Mouse (Mus musculus): Measurements from ENCODE around the gene Cenpb.
A peak's percentile ranks its signal among the peaks of the same experiment; 100 is the strongest.

Cenpb gene

GRCm38 (mm10) chr2:131196606-131197316 lies 16.9 kb upstream of the Cenpb start:
- DNase-seq: no peak

DNA sequence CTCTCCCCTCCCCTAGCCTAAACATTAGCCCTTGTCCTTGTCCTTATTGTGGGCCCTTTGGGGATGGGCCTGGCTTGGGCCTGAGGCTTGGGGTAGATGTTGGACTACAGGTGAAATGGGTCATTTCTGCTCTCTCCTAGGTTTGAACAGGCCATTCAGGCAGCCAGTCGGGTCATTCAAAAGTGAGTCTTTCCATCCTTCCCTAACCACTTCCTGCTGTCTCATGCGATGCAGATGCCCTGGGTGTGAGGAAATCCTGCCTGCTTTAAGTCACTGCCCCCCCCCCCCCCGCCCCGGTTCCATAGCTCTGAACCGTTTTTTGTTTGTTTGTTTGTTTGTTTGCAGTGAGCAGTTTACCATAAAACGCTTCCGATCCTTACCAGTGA lies 11.1 kb upstream of the Cenpb start:
- DNase-seq: no peak

- DNase-seq: peak; percentile 64 to 67
These were observed 10.6 kb upstream of the Cenpb start for GRCm38 (mm10) chr2:131190344-131191004.

DNA sequence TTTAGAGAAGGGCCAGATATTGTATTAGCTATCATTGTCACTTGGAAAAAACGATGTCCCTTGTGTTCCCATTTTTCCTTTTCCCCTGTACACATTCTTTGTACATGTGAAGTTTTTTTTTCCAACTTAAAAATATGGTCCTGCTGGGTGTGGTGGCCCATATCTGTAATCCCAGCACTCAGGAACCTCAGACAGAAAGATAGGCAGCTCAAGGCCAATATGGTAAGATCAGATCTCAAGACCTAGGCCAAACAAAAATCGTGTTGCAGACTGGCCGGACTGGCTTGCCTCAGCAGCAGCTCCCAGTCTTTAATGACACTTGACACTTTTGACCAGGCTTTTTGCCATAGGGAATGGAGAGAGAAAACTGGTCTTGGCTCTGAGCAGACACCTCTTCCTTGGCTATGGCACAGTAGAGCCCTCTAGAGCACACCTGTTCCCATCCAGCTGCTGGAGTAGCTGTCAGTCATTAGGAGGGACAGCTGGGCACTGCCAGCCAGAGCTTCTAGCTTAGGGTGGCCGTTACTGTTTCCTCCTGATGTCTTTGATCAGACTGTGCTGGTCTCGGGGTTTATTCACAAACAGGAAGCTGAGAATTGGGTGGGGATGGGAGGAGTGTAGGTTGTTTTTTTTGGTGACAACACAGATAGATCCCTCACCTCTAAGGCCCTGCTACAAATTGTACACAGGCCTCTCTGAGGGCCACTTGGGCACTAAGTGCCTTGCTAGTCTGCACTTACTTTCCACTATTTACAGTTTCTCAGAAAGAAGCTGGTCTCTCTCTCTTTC lies 9.8 kb upstream of the Cenpb start:
- no peak for DNase-seq

DNA sequence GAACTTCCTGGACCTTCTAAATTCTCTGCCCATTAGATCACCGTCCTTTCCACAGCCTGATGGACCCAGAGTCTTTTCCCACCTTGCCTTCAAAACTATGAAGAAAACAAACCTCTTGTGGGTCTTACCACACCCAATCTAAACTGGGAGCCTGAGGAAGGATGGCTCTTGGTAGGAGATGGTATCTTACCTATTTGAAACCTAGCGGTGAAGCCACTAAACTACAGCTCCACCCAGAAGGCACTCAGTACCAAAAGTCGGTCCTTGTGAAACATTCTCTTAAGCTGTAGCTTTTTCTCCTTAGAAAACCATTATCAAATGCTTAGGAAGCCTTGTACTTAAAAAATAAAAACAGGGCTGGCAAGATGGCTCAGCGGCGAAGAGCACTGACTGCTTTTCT lies 8.4 kb upstream of the Cenpb start:
- DNase-seq: no peak

DNA sequence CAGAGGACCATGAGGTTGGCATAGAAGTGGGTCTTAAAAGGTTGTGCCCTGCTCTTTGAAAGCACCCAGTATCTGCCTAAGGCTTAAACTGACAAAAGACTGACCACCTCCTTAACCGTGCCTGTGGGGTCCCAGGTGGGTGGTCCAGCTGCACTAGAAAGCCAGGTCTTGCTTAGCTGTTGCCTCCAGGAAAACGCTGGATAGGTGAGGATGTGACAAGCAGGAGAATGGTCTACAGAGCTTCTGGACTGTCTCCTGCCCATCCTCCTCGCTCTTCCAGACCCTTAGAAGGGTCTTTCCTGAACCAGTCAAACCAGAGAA lies 7.7 kb upstream of the Cenpb start:
- DNase-seq: no peak

GRCm38 (mm10) chr2:131186771-131187601 lies 7.1 kb upstream of the Cenpb start, which contains the start of the genes Cdc25b and Spef1:
Cdc25b (plus strand) TSS chr2:131186949.
Spef1 (minus strand) TSS chr2:131187282.
- peak; percentile 81 to 87 for DNase-seq

DNA sequence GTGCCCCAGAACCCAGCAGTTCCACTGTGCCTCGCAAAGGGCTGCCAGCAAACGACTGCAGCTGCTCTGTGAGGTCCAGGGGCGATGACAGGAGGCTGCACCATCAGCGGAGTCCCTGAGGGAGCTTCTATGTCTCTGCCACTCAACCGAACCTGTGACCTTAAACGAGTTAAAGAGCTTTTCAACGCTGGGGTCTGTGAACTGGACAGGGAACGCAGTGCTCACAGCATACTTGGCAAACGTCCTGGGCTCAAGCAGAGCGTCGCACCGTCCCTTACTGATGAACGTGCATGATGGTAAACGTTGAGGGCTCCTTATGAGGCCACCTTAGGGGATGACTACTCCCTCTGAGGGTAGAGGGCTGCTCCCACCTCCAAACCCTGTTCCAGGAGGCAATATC lies 6.5 kb upstream of the Cenpb start:
- no peak for DNase-seq

GRCm38 (mm10) chr2:131179246-131179886 lies 501 bp downstream of the Cenpb start:
- DNase-seq: peak; percentile 36 to 50

- DNase-seq: no peak
These were observed 1.0 kb downstream of the Cenpb start for GRCm38 (mm10) chr2:131178828-131179245.

- no peak for DNase-seq
These were observed 1.9 kb downstream of the Cenpb start for GRCm38 (mm10) chr2:131177932-131178331.

GRCm38 (mm10) chr2:131176491-131176890 lies 3.4 kb downstream of the Cenpb start:
- DNase-seq: no peak

DNA sequence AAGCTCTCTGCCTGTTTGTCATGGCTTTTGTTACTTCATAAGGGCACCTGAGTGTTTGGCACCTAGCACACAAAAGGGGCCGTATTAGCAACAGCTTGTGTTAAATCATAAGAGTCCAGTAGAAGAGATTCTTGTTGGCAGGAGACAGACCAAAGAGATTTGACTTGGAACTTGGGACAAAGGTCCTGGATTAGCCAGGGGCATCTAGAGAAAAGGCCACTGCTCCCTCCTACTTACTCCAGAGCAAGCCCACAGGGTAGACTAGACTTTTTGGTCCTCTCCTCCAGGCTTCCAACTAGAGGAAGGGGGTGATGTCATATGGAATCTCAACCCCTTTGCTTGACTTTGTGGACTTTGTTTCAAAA lies 3.9 kb downstream of the Cenpb start:
- DNase-seq: no peak

- DNase-seq: no peak
These were observed 4.5 kb downstream of the Cenpb start for GRCm38 (mm10) chr2:131175286-131175944.

- DNase-seq: peak in 1 of 2 experiments; percentile 48
These were observed 5.2 kb downstream of the Cenpb start for GRCm38 (mm10) chr2:131174700-131175099.

DNA sequence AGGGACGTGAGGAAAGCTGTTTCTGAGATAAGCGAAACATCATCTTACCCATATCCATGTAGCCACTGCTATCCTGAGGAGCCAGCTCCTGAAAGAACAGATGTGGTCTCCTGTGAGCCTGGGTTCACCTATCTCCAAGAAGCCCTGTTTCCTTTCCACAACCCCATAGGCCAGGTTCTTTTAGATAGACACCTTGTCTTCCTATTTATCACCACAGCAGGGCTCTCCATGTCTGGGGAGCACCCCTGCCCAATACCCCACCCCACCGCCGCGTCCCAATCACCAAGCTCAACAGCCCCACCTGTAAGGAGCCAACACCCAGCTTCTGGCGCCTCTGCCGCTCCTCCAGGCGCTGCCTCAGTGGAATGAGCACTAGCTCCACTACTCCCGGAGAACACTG lies 7.5 kb downstream of the Cenpb start:
- DNase-seq: no peak

- peak; percentile 52 to 64 for DNase-seq
These were observed 8.3 kb downstream of the Cenpb start for GRCm38 (mm10) chr2:131171401-131172104.

DNA sequence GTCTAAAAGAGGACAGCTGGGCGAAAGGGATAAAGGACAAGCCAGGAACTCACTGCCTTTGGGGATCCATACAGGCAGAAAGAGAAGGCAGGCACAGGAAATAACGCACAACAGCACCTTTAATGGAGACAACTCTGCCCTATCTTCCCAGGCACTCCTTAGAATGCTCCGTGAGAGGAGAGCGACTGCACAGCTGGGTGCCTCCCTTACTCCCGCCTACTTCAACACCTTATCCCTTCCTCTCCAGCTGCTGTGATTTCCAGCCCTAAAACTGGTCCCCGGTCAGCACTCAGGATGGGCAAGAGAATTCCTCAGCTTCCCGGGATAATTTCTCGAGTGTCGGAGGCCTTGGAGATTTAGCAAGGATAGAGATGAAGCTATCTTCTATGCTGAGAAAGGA lies 8.9 kb downstream of the Cenpb start:
- DNase-seq: no peak

DNA sequence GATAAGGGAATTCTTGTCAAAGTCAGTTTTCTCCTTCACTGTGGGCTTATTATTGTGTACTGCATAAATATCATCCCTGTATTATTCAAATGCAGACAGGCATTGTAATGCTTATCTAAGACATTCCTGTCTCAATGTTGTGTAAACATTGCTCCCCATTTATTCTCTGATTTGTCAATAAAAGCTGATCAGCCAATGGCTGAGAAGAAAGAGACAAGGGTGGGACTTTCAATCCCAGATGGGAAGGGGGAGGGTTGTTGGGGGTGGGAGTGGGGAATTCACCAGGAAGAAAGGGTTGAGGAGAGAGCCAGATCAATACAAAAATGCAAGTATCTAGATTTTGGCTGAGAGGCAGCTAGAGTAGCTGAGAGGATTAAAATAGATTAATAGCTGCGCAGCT lies 11.0 kb downstream of the Cenpb start:
- DNase-seq: no peak

GRCm38 (mm10) chr2:131167984-131168383 lies 11.9 kb downstream of the Cenpb start:
- no peak for DNase-seq

GRCm38 (mm10) chr2:131166172-131166571 lies 13.7 kb downstream of the Cenpb start:
- DNase-seq: no peak

Measured in spleen, adult 18-20 months (tissue).